Mouse (Mus musculus) forebrain, embryonic 13.5 days (tissue): ENCODE results near the gene Vegfb. TPM values are rescaled to one million over a fixed set of nuclear protein-coding genes. Genes with fewer than 3 reads are reported as not detected.

Experiments used
- ATAC-seq: fragments of 200-750 bp; cut with Nextera tagmentation; 2 replicates; pipeline ENCODE4 v1.8.0; 2017
- H3K27ac ChIP-seq: fragments of 300-500 bp; sonication (generic); 2 replicates; pipeline ENCODE4 v1.5.1; 2015; ENCODE audit warnings: inconsistent platforms, mild to moderate bottlenecking, moderate library complexity
- H3K27me3 ChIP-seq: fragments of 300-500 bp; sonication (generic); 2 replicates; pipeline ENCODE4 v1.6.1; 2015; ENCODE audit warnings: mild to moderate bottlenecking, inconsistent platforms
- H3K36me3 ChIP-seq: fragments of 300-500 bp; sonication (generic); 2 replicates; pipeline ENCODE4 v1.6.1; 2015; ENCODE audit warnings: mild to moderate bottlenecking, inconsistent platforms; ENCODE audit not compliant: poor library complexity, severe bottlenecking
- H3K4me1 ChIP-seq: fragments of 300-500 bp; sonication (generic); 2 replicates; pipeline ENCODE4 v1.6.1; 2015; ENCODE audit warnings: inconsistent platforms
- H3K4me2 ChIP-seq: fragments of 300-500 bp; sonication (generic); 2 replicates; pipeline ENCODE4 v1.6.1; 2015; ENCODE audit warnings: inconsistent platforms, mild to moderate bottlenecking, moderate library complexity
- H3K4me3 ChIP-seq: fragments of 300-500 bp; sonication (generic); 2 replicates; pipeline ENCODE4 v1.5.1; 2015; ENCODE audit warnings: mild to moderate bottlenecking, inconsistent platforms
- H3K9ac ChIP-seq: fragments of 300-500 bp; sonication (generic); 2 replicates; pipeline ENCODE4 v1.6.1; 2015; ENCODE audit warnings: mild to moderate bottlenecking, inconsistent platforms
- H3K9me3 ChIP-seq: fragments of 300-500 bp; sonication (generic); replicated peaks from 2 replicates; pipeline ENCODE4 v1.6.1; 2016; ENCODE audit warnings: inconsistent platforms
- WGBS: fragments of 180-500 bp; shearing (Covaris S2); methylation state at CpG from one replicate; pipeline ENCODE4 v1.1.7; 2015; 5-methylcytosine and 5-hydroxymethylcytosine counted together
- polyA plus RNA-seq: library from polyadenylated mRNA; unstranded; fragments of >200 nt; fragmentation: Nextera tagmentation; extraction: Ambion mirVana; gene quantifications from 2 replicates; pipeline ENCODE4 v1.2.1, GENCODE M21; 2015

The Vegfb gene
- polyA plus RNA-seq, 1 experiment from 2014 or later = 34.6 TPM

DNA sequence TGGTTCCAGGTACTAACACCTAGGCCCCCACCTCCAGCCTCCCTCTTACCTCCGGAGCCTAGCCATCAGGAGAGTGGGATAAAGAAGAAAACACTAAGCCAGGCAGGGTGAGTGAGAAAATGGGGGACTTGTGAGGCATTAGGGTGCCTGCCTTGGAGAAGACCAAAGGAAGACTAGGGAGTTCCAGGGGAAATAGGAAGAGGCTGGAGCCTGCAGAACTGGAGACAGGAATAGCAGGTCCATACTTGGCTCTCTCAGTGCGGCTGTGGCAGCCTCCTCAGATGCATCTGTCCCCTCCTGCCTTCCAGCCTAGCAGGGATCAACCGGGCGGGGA lies 54.4 kb downstream of the Vegfb start:
- ATAC-seq = no peak
- H3K27ac ChIP-seq = no peak overlapping the region
- peaks cover 83% of the 10 kb centered on the region for H3K27me3 ChIP-seq
- no peaks in the 10 kb centered on the region for H3K36me3 ChIP-seq
- peaks cover 17% of the 10 kb centered on the region for H3K4me1 ChIP-seq
- WGBS = 18% methylated on average over 4 of the region's 4 CpGs
- no peak overlapping the region; the same call in 1 of the 2 replicates for H3K4me3 ChIP-seq
- no peaks in the 10 kb centered on the region for H3K9me3 ChIP-seq
- peak overlapping the region; percentile 61; the same call in 1 of the 2 replicates for H3K9ac ChIP-seq
- peak overlapping the region; percentile 64 for H3K4me2 ChIP-seq

Other genes starting within 250 kb of the Vegfb start
- 4.0 and 4.2 TPM in 2 replicates for gene Rps6ka4, start 147.0 kb downstream of the Vegfb start, polyA plus RNA-seq
- gene Ccdc88b, start 129.4 kb downstream of the Vegfb start, polyA plus RNA-seq = 0.19 and 0.71 TPM in 2 replicates
- gene Trmt112, start 78.0 kb downstream of the Vegfb start, polyA plus RNA-seq = 141 and 167 TPM in 2 replicates
- 186 and 201 TPM in 2 replicates for gene Prdx5, start 77.5 kb downstream of the Vegfb start, polyA plus RNA-seq
- 15.3 and 15.7 TPM in 2 replicates for gene Esrra, start 65.8 kb downstream of the Vegfb start, polyA plus RNA-seq
- gene Catsperz, start 62.3 kb downstream of the Vegfb start, polyA plus RNA-seq = 0.74 TPM in 1 of 2 replicates, not detected in the other
- gene Kcnk4, start 53.1 kb downstream of the Vegfb start, polyA plus RNA-seq = 0.25 TPM in 1 of 2 replicates, not detected in the other
- gene Bad, start 45.8 kb downstream of the Vegfb start, polyA plus RNA-seq = 72.4 and 79.3 TPM in 2 replicates
- gene Gpr137, start 45.2 kb downstream of the Vegfb start, polyA plus RNA-seq = 32.4 and 32.8 TPM in 2 replicates
- gene Ppp1r14b, start 12.7 kb downstream of the Vegfb start, polyA plus RNA-seq = 106 and 139 TPM in 2 replicates
- gene Plcb3, start 11.2 kb downstream of the Vegfb start, polyA plus RNA-seq = 11.0 TPM in 2 replicates
- gene Fkbp2, start 7.2 kb downstream of the Vegfb start, polyA plus RNA-seq = 86.9 and 97.9 TPM in 2 replicates
- 19.1 and 19.8 TPM in 2 replicates for gene Dnajc4, start 4.9 kb upstream of the Vegfb start, polyA plus RNA-seq
- 19.1 TPM in 2 replicates for gene Nudt22, start 8.5 kb upstream of the Vegfb start, polyA plus RNA-seq
- gene Trpt1, start 8.5 kb upstream of the Vegfb start, polyA plus RNA-seq = 15.2 and 16.9 TPM in 2 replicates
- gene Fermt3, start 31.8 kb upstream of the Vegfb start, polyA plus RNA-seq = 3.0 and 3.9 TPM in 2 replicates
- gene Stip1, start 52.3 kb upstream of the Vegfb start, polyA plus RNA-seq = 289 and 311 TPM in 2 replicates
- gene Macrod1, start 69.2 kb upstream of the Vegfb start, polyA plus RNA-seq = 3.3 and 4.4 TPM in 2 replicates
- 10.4 and 11.3 TPM in 2 replicates for gene Flrt1, start 118.1 kb upstream of the Vegfb start, polyA plus RNA-seq
- gene Otub1, start 218.7 kb upstream of the Vegfb start, polyA plus RNA-seq = 242 and 249 TPM in 2 replicates
- 673 and 749 TPM in 2 replicates for gene Cox8a, start 230.0 kb upstream of the Vegfb start, polyA plus RNA-seq